Mouse (Mus musculus) erythroblast, embryonic 14.5 days (primary cell): ENCODE measurements around the gene Lhb.

ENCODE experiments used
- GATA1 ChIP-seq: IDR thresholded peaks from 2 replicates; pipeline ENCODE4 v1.6.1; 2012; ENCODE audit warnings: low read length, inconsistent platforms, mixed read lengths
- TAL1 ChIP-seq: IDR thresholded peaks from 3 replicates; pipeline ENCODE4 v1.6.1; 2012; ENCODE audit warnings: low read length, inconsistent platforms, mixed read lengths

DNA sequence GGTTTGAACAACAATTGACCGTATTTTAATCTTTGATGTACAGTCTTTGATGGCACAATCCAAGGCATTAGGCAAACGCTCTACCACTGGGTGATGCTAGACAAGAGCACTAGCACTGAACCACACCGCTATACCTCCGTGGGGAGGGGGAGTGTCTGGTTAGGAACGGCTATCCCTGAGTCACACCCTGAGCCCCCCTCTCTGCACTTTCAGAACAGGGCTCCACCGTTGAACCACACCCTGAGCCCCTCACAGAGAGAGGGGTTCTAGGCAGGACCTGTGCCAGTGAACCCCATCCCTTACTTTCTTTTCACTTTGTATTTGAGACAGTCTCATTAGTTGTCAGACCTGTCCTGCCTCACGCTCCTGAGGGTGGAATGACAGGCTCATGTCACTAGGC, 12.3 kb upstream of the Lhb start:
- TF ChIP-seq GATA1 (no peak), TAL1 (no peak)
